Mouse (Mus musculus) layer of hippocampus, adult 8-10 months (tissue): ENCODE data around the gene Tbc1d23. TPM values are rescaled to one million over a fixed set of nuclear protein-coding genes. Genes with fewer than 3 reads are reported as not detected.

Source experiments
- total RNA-seq, 4 experiments: library from RNA; stranded (reverse); gene quantifications; 2 replicates each; pipeline ENCODE4 v1.2.4; 2022

Gene Tbc1d23
- total RNA-seq, 4 experiments from 2014 or later = 47.4 to 52.9 (median 51.1) TPM

Other genes with a start within 250 kb of the Tbc1d23 start
- under 1 TPM in 2 of 4 experiments, not detected in 2; 0.21 to 0.34 TPM for gene Tmem45a2, start 160.1 kb downstream of the Tbc1d23 start, total RNA-seq
- 10 to 100 TPM; 89.5 to 97.7 (median 91.6) TPM for gene Tomm70a, start 109.8 kb downstream of the Tbc1d23 start, total RNA-seq
- 10 to 100 TPM; 13.6 to 18.2 (median 18.0) TPM for gene Nit2, start 64.2 kb downstream of the Tbc1d23 start, total RNA-seq
- 1 to 10 TPM in 1 of 4 experiments, under 1 TPM in 3; 0.18 to 1.4 (median 0.67) TPM for gene Tmem30c, start 61.4 kb upstream of the Tbc1d23 start, total RNA-seq
- 1 to 10 TPM; 4.2 to 5.0 (median 4.7) TPM for gene Filip1l, start 121.6 kb upstream of the Tbc1d23 start, total RNA-seq